Mouse (Mus musculus) liver, embryonic 16.5 days (tissue): ENCODE results near the gene Ndfip2. TPM values are rescaled to one million over a fixed set of nuclear protein-coding genes. Genes with fewer than 3 reads are reported as not detected.

Experiments used
- ATAC-seq: fragments of 200-750 bp; cut with Nextera tagmentation; 2 replicates; pipeline ENCODE4 v1.8.0; 2017; ENCODE audit warnings: low read depth, mild to moderate bottlenecking, moderate number of reproducible peaks, moderate library complexity
- H3K27ac ChIP-seq: fragments of 300-500 bp; sonication (generic); 2 replicates; pipeline ENCODE4 v1.5.1; 2014; ENCODE audit warnings: mild to moderate bottlenecking, low read length
- H3K27me3 ChIP-seq: fragments of 300-500 bp; sonication (generic); 2 replicates; pipeline ENCODE4 v1.6.1; 2014; ENCODE audit warnings: low read depth, low read length, mixed read lengths; ENCODE audit not compliant: control insufficient read depth, insufficient read depth
- H3K36me3 ChIP-seq: fragments of 300-500 bp; sonication (generic); 2 replicates; pipeline ENCODE4 v1.6.1; 2014; ENCODE audit warnings: mild to moderate bottlenecking; ENCODE audit not compliant: control insufficient read depth, insufficient read depth
- H3K4me1 ChIP-seq: fragments of 300-500 bp; sonication (generic); 2 replicates; pipeline ENCODE4 v1.6.1; 2014; ENCODE audit warnings: low read depth, low read length, mixed read lengths; ENCODE audit not compliant: control insufficient read depth
- H3K4me2 ChIP-seq: fragments of 300-500 bp; sonication (generic); 2 replicates; pipeline ENCODE4 v1.6.1; 2014; ENCODE audit warnings: low read depth, low read length, mixed read lengths
- H3K4me3 ChIP-seq: fragments of 300-500 bp; sonication (generic); 2 replicates; pipeline ENCODE4 v1.5.1; 2014; ENCODE audit warnings: low read depth, mild to moderate bottlenecking, low read length
- H3K9ac ChIP-seq: fragments of 300-500 bp; sonication (generic); 2 replicates; pipeline ENCODE4 v1.6.1; 2014; ENCODE audit warnings: low read depth, low read length
- H3K9me3 ChIP-seq: fragments of 300-500 bp; sonication (generic); replicated peaks from 2 replicates; pipeline ENCODE4 v1.6.1; 2016; ENCODE audit warnings: low read length; ENCODE audit not compliant: control insufficient read depth
- WGBS: fragments of 180-500 bp; shearing (Covaris S2); extraction: QIAGEN DNeasy Blood & Tissue Kit; methylation state at CpG from one replicate; pipeline ENCODE4 v1.1.7; 2014; ENCODE audit not compliant: insufficient replicate concordance; 5-methylcytosine and 5-hydroxymethylcytosine counted together
- polyA plus RNA-seq: library from polyadenylated mRNA; unstranded; fragments of >200 nt; fragmentation: Nextera tagmentation; extraction: Ambion mirVana; gene quantifications from 2 replicates; pipeline ENCODE4 v1.2.1, GENCODE M21; 2015

The Ndfip2 gene
- polyA plus RNA-seq, 1 experiment from 2014 or later, result 26.7 TPM

DNA sequence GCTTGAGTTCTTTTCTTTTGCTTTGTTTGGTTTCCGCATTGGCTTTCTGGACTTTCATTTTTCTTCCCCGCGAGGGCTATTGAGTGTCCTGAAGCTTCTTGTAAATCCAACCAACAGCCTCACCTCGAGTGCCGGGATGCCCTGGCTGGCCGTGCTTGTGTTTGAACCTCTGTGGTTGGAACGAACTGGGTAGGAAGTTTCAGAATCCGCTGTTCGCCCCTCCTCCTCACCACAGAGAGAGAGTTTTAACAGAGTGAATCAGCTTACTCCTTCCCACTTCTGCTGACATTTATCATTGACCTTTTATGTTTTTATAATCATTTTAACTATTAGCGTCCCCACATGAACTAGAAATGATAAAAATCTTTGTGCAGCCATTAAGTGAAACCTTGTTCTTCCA, 18.3 kb upstream of the Ndfip2 start:
- no peaks in the 10 kb centered on the region for H3K36me3 ChIP-seq
- 61% methylated on average over 10 of the region's 10 CpGs for WGBS
- H3K4me1 ChIP-seq, result no peaks in the 10 kb centered on the region
- no peaks in the 10 kb centered on the region for H3K9me3 ChIP-seq
- no peak for ATAC-seq
- no peak overlapping the region for H3K27ac ChIP-seq
- no peak overlapping the region for H3K9ac ChIP-seq
- no peak overlapping the region for H3K4me3 ChIP-seq
- no peak overlapping the region for H3K4me2 ChIP-seq
- H3K27me3 ChIP-seq, result no peaks in the 10 kb centered on the region

DNA sequence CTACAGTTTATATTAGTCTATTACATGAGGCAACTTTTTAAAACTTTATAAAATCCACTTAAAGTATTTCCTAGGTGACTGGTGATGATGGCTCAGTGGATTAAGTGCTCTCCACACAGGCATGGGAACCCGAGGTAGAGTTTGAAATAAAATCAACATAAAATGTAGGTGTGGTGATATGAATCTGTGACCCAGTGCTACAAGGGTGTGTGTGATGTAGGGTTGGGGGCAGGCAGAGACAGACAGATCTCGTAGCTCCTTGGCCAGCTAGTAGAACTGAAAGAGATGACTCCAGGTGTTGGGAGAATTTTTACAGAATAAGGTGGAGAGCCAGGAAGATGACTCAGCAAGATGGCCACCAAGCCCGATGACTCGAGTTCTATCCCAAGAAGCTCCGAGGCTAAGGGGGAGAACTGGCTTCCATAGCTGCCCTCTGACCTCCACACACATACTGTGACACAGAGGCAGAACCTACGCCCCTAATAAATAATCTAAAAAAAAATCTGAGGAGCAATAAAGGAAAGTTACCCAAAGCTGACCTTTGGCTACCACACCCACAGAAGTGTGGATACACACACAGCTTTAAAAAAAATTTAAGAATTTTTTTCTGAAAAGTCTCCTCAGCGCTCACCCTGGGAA, 14.4 kb upstream of the Ndfip2 start:
- H3K9me3 ChIP-seq, result no peaks in the 10 kb centered on the region
- no peak overlapping the region for H3K4me2 ChIP-seq
- H3K9ac ChIP-seq, result no peak overlapping the region
- WGBS, result 66% methylated on average over 7 of the region's 7 CpGs
- no peak overlapping the region for H3K27ac ChIP-seq
- H3K4me3 ChIP-seq, result no peak overlapping the region
- ATAC-seq, result no peak
- no peaks in the 10 kb centered on the region for H3K36me3 ChIP-seq
- no peaks in the 10 kb centered on the region for H3K4me1 ChIP-seq
- H3K27me3 ChIP-seq, result no peaks in the 10 kb centered on the region

DNA sequence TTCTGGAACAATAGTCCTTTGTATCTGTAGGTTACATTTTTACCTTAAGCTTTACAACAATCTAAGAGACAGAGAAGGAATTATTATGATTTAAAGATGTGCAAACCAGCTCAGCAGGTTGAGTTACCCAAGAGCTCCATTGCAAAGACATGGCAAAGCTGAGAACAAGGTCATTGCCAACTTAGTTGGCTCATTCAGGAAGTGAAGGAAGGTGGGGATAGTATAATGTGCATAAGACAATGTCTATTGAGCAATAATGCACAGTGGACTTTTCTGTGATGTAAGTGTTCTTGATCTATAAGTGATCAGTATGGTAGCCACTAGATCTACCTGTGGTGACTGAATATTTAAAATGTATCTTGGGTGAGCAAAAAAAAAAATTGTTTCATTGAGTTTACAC, 7.3 kb upstream of the Ndfip2 start:
- H3K27me3 ChIP-seq, result no peaks in the 10 kb centered on the region
- no peaks in the 10 kb centered on the region for H3K9me3 ChIP-seq
- H3K4me2 ChIP-seq, result no peak overlapping the region
- no peak for ATAC-seq
- H3K36me3 ChIP-seq, result no peaks in the 10 kb centered on the region
- no peak overlapping the region for H3K4me3 ChIP-seq
- H3K9ac ChIP-seq, result no peak overlapping the region
- H3K4me1 ChIP-seq, result no peaks in the 10 kb centered on the region
- no peak overlapping the region for H3K27ac ChIP-seq

DNA sequence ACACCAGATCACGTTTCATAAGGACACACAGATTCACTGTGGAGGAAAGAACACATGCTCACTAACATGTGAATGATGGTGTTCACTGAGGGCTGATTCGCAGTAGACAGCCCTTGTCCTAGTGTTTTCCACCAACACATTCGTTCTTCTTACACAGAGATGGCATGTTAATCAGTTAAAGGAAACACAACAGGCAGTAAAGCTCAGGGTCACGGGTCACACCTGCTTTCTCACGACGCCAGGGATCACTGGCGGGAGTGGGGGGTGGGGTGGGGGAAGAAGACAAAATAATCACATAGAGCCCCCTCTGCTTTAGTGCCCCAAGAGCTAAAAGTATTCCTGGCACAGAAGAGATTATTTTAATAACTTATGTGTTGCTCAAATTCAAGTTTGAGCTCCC, 5.1 kb upstream of the Ndfip2 start:
- Histone ChIP-seq H3K9me3 (no peaks in the 10 kb centered on the region), H3K27ac (no peak overlapping the region), H3K36me3 (no peaks in the 10 kb centered on the region), H3K27me3 (no peaks in the 10 kb centered on the region), H3K4me2 (peak overlapping the region; percentile 2; the same call in 1 of the 2 replicates), H3K4me1 (peaks cover 3% of the 10 kb centered on the region; the same call in 1 of the 2 replicates), H3K9ac (no peak overlapping the region), H3K4me3 (no peak overlapping the region)
- 47% methylated on average over 7 of the region's 7 CpGs for WGBS
- ATAC-seq, result no peak

DNA sequence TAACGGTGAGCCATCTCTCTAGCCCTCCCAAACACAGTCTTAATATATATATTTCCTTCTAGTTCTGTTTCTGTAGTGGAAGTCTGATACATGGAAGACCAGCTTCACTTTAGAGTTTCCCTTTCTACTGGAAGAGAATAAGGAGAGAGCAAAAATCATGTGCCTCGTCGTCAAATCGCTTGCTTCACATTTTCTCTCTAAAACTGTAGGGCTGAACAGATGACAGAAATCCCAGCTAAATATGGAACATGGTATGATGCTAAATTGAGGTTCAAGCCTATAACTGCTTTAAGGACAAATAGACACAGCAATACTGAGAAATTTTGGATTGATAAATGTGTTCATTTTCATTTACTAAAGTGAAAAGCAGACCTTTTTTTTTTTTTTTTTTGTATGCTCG, 4.0 kb upstream of the Ndfip2 start:
- H3K4me1 ChIP-seq, result peaks cover 3% of the 10 kb centered on the region; the same call in 1 of the 2 replicates
- H3K27me3 ChIP-seq, result no peaks in the 10 kb centered on the region
- H3K36me3 ChIP-seq, result no peaks in the 10 kb centered on the region
- no peak for ATAC-seq
- no peak overlapping the region for H3K27ac ChIP-seq
- H3K4me2 ChIP-seq, result no peak overlapping the region
- 70% methylated on average over 5 of the region's 5 CpGs for WGBS
- H3K9ac ChIP-seq, result no peak overlapping the region
- no peak overlapping the region for H3K4me3 ChIP-seq
- no peaks in the 10 kb centered on the region for H3K9me3 ChIP-seq

- Histone ChIP-seq H3K9ac (no peak overlapping the region), H3K4me1 (peaks cover 3% of the 10 kb centered on the region; the same call in 1 of the 2 replicates), H3K36me3 (no peaks in the 10 kb centered on the region), H3K4me3 (no peak overlapping the region), H3K4me2 (no peak overlapping the region), H3K27me3 (no peaks in the 10 kb centered on the region), H3K27ac (no peak overlapping the region), H3K9me3 (no peaks in the 10 kb centered on the region)
- ATAC-seq, result no peak
- WGBS, result 68% methylated on average over 7 of the region's 7 CpGs
These were observed 2.8 kb upstream of the Ndfip2 start for GRCm38 (mm10) chr14:105255620-105256019.

DNA sequence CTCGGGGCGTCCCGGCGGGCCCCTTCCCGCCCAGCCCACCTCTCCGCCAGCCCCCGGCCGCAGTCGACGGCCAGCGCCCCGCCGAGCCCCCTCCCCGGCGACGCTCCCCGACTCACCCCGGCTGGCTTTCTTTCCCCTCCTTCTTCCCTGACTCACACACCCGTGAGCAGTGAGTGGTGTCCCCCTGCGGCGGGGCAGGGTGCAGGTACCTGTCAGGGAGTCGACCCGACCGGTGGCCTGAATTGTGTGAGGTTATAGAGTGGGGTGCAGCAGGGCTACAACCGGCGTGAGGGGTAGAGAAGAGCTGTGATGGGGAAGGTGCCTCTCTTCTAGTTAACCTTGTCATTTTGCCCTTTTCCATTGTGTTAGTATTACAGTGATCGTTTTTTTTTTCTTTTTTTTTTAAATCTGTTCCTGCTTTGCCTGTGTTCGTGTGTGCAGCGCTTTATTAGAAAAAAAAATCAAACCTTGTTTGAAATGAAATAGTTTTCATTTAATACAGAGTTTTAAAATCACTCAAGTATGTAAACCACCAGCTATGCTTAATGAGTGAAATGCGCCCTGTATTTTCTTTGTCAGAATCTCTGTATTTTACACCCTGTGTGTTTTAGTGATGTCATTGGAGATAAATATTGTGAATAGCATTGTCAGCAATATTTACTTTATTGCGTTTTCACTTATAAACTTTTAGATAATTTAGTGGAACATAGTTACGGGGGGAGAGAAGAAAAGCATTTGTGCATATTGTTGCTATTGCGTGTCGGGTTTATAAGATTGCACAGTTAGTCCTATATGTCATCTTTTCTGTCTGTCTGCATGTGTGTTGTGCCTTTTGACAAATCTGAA, 885 bp downstream of the Ndfip2 start:
- peak overlapping the region; percentile 79 for H3K4me3 ChIP-seq
- H3K4me2 ChIP-seq, result peak overlapping the region; percentile 84
- H3K27ac ChIP-seq, result peak overlapping the region; percentile 85
- no peaks in the 10 kb centered on the region for H3K9me3 ChIP-seq
- H3K4me1 ChIP-seq, result peaks cover 3% of the 10 kb centered on the region; the same call in 1 of the 2 replicates
- H3K9ac ChIP-seq, result peak overlapping the region; percentile 81
- peak; percentile 40 for ATAC-seq
- no peaks in the 10 kb centered on the region for H3K27me3 ChIP-seq
- no peaks in the 10 kb centered on the region for H3K36me3 ChIP-seq
- WGBS, result 9% methylated on average over 31 of the region's 34 CpGs

GRCm38 (mm10) chr14:105262923-105263322, 4.5 kb downstream of the Ndfip2 start:
- peak overlapping the region; percentile 65 for H3K27ac ChIP-seq
- no peak overlapping the region for H3K4me2 ChIP-seq

GRCm38 (mm10) chr14:105267095-105267494, 8.7 kb downstream of the Ndfip2 start:
- Histone ChIP-seq H3K27ac (peak overlapping the region; percentile 66), H3K36me3 (no peaks in the 10 kb centered on the region), H3K9ac (no peak overlapping the region), H3K27me3 (no peaks in the 10 kb centered on the region), H3K4me2 (no peak overlapping the region), H3K4me3 (no peak overlapping the region), H3K9me3 (no peaks in the 10 kb centered on the region), H3K4me1 (no peaks in the 10 kb centered on the region)
- ATAC-seq, result peak; percentile 30
- 60% methylated on average over 6 of the region's 6 CpGs for WGBS

More at GRCm38 (mm10) chr14:105262923-105263322, 4.5 kb downstream of the Ndfip2 start:
- Histone ChIP-seq H3K9ac (no peak overlapping the region), H3K4me1 (peaks cover 3% of the 10 kb centered on the region; the same call in 1 of the 2 replicates), H3K4me3 (no peak overlapping the region), H3K36me3 (no peaks in the 10 kb centered on the region), H3K9me3 (no peaks in the 10 kb centered on the region), H3K27me3 (no peaks in the 10 kb centered on the region)
- WGBS, result 57% methylated on average over 5 of the region's 5 CpGs
- ATAC-seq, result peak; percentile 50
